9 mouse cellular contexts compared by ENCODE assay signal in genomic region chr10:97035371-97035786, GRCm38 (mm10).
DNase-seq lines count a peak whose midpoint lies in the region; ATAC-seq and TF ChIP-seq lines count a peak whose summit lies in the region.
"Had no signal": no experiment of that assay in that cellular context is flagged by ENCODE, and none has a peak within 500 bp of the region (broad histone marks: within the 10 kb centered on the region; RNA-seq: fewer than 3 reads in every experiment).

No protein-coding gene starts in this region.

- no peak overlapping the region for H3K9ac ChIP-seq in hindbrain, embryonic 15.5 days
- no peak overlapping the region for H3K9ac ChIP-seq in hindbrain, embryonic 13.5 days
- H3K9ac ChIP-seq in heart, embryonic 15.5 days: no peak overlapping the region
- no peak overlapping the region for H3K9ac ChIP-seq in forebrain, postnatal 0 days

- no peak for TF ChIP-seq CTCF in testis, adult 2 months (IDR thresholded peaks at IDR 0.05; ENCODE audit: control insufficient read depth, insufficient read depth, insufficient replicate concordance, low read depth, low read length)
- no peak for TF ChIP-seq CTCF in forebrain, postnatal 0 days (IDR thresholded peaks at IDR 0.05; ENCODE audit: low read depth)

- H3K27me3 ChIP-seq in hindbrain, embryonic 15.5 days: no peaks in the 10 kb centered on the region
- H3K27me3 ChIP-seq in hindbrain, embryonic 13.5 days: no peaks in the 10 kb centered on the region
- H3K27me3 ChIP-seq in testis, adult 2 months (ENCODE audit: control insufficient read depth, insufficient read depth, low read length): no peaks in the 10 kb centered on the region
- no peaks in the 10 kb centered on the region for H3K27me3 ChIP-seq in heart, embryonic 15.5 days
- no peaks in the 10 kb centered on the region for H3K27me3 ChIP-seq in forebrain, postnatal 0 days (ENCODE audit: insufficient read depth, low read length)

- 0 out of 2 replicates have a peak, but pooled peaks have one; percentile 34 for ATAC-seq in hindbrain, embryonic 15.5 days (ENCODE audit: low FRiP score, low read depth)
- no peak for ATAC-seq in hindbrain, embryonic 13.5 days (ENCODE audit: low FRiP score)
- peak; percentile 31; the same call in 1 of the 2 replicates for ATAC-seq in heart, embryonic 15.5 days (replicated peaks; ENCODE audit: insufficient number of reproducible peaks, insufficient read depth, low FRiP score, low read depth)
- no peak for ATAC-seq in forebrain, postnatal 0 days

- no peak overlapping the region for H3K27ac ChIP-seq in hindbrain, embryonic 15.5 days (replicated peaks)
- H3K27ac ChIP-seq in hindbrain, embryonic 13.5 days: no peak overlapping the region
- no peak overlapping the region for H3K27ac ChIP-seq in testis, adult 2 months (ENCODE audit: control insufficient read depth, insufficient read depth, low read depth, low read length)
- H3K27ac ChIP-seq in heart, embryonic 15.5 days: peak overlapping the region; percentile 47
- no peak overlapping the region for H3K27ac ChIP-seq in forebrain, postnatal 0 days (ENCODE audit: low read depth, low read length)

- H3K9me3 ChIP-seq in hindbrain, embryonic 15.5 days: no peaks in the 10 kb centered on the region
- H3K9me3 ChIP-seq in hindbrain, embryonic 13.5 days: no peaks in the 10 kb centered on the region
- H3K9me3 ChIP-seq in heart, embryonic 15.5 days (replicated peaks): no peaks in the 10 kb centered on the region
- no peaks in the 10 kb centered on the region for H3K9me3 ChIP-seq in forebrain, postnatal 0 days (ENCODE audit: low read length)

- 67% methylated on average over 12 of the region's 12 CpGs for WGBS in hindbrain, embryonic 15.5 days
- 81% methylated on average over 12 of the region's 12 CpGs for WGBS in hindbrain, embryonic 13.5 days
- 32% methylated on average over 12 of the region's 12 CpGs for WGBS in heart, embryonic 15.5 days
- 71% methylated on average over 12 of the region's 12 CpGs for WGBS in forebrain, postnatal 0 days

- H3K4me3 ChIP-seq in hindbrain, embryonic 15.5 days: no peak overlapping the region
- no peak overlapping the region for H3K4me3 ChIP-seq in hindbrain, embryonic 13.5 days
- H3K4me3 ChIP-seq in testis, adult 2 months (ENCODE audit: control insufficient read depth, low read depth, low read length): peak overlapping the region; percentile 67
- peak overlapping the region; percentile 25; the same call in 1 of the 2 replicates for H3K4me3 ChIP-seq in heart, embryonic 15.5 days
- H3K4me3 ChIP-seq in forebrain, postnatal 0 days (ENCODE audit: low read depth, low read length): no peak overlapping the region

- H3K4me1 ChIP-seq in hindbrain, embryonic 15.5 days (replicated peaks): no peaks in the 10 kb centered on the region
- H3K4me1 ChIP-seq in hindbrain, embryonic 13.5 days (replicated peaks): no peaks in the 10 kb centered on the region
- H3K4me1 ChIP-seq in testis, adult 2 months (ENCODE audit: control insufficient read depth, insufficient read depth, low read length): peaks cover 9% of the 10 kb centered on the region
- peaks cover 12% of the 10 kb centered on the region for H3K4me1 ChIP-seq in heart, embryonic 15.5 days (replicated peaks)
- no peaks in the 10 kb centered on the region for H3K4me1 ChIP-seq in forebrain, postnatal 0 days (ENCODE audit: insufficient read depth)

- no peaks in the 10 kb centered on the region for H3K36me3 ChIP-seq in hindbrain, embryonic 15.5 days
- H3K36me3 ChIP-seq in hindbrain, embryonic 13.5 days: no peaks in the 10 kb centered on the region
- H3K36me3 ChIP-seq in testis, adult 2 months (ENCODE audit: control insufficient read depth, insufficient read depth, low read length): no peaks in the 10 kb centered on the region
- no peaks in the 10 kb centered on the region for H3K36me3 ChIP-seq in heart, embryonic 15.5 days
- no peaks in the 10 kb centered on the region for H3K36me3 ChIP-seq in forebrain, postnatal 0 days (ENCODE audit: insufficient read depth)
- H3K36me3 ChIP-seq: G1E had no signal

- no peak overlapping the region for H3K4me2 ChIP-seq in hindbrain, embryonic 15.5 days
- no peak overlapping the region for H3K4me2 ChIP-seq in hindbrain, embryonic 13.5 days
- peak overlapping the region; percentile 57 for H3K4me2 ChIP-seq in heart, embryonic 15.5 days
- no peak overlapping the region for H3K4me2 ChIP-seq in forebrain, postnatal 0 days (ENCODE audit: low read depth)

- TF ChIP-seq POLR2A in testis, adult 2 months (IDR thresholded peaks at IDR 0.05; ENCODE audit: control insufficient read depth, low read depth, low read length): no peak

- no peak for DNase-seq in testis, postnatal 10 days (ENCODE audit: low spot score)
- no peak for DNase-seq in spleen, adult 12 weeks (ENCODE audit: low spot score)
- no peak for DNase-seq in forebrain, postnatal 0 days
- no peak for DNase-seq in neural tube, embryonic 10.5 days (ENCODE audit: extremely low spot score, low spot score)

Comparison
In these comparisons a context has a peak if more than half of its experiments do, and no peak if none do; other contexts are left out.
1. ATAC-seq: peak in hindbrain, embryonic 15.5 days (single experiment) and heart, embryonic 15.5 days (single experiment); none in hindbrain, embryonic 13.5 days (single experiment) and forebrain, postnatal 0 days (single experiment).
2. H3K4me3 ChIP-seq: peak in testis, adult 2 months (single experiment) and heart, embryonic 15.5 days (single experiment); none in hindbrain, embryonic 15.5 days (single experiment), hindbrain, embryonic 13.5 days (single experiment) and forebrain, postnatal 0 days (single experiment).